Mouse (Mus musculus) embryonic facial prominence, embryonic 15.5 days (tissue): ENCODE results near the gene Ces4a. TPM values are rescaled to one million over a fixed set of nuclear protein-coding genes. Genes with fewer than 3 reads are reported as not detected.
"Not testable (repeated sequence)": the region's sequence is repeated elsewhere in the genome, so short reads cannot be mapped to it uniquely, and the experiment has no call there.

Source experiments
- ATAC-seq: fragments of 200-750 bp; cut with Nextera tagmentation; 2 replicates; pipeline ENCODE4 v1.8.0; 2017; ENCODE audit warnings: low read depth, moderate TSS enrichment; ENCODE audit not compliant: insufficient number of reproducible peaks, low FRiP score, low TSS enrichment
- H3K27ac ChIP-seq: fragments of 300-500 bp; sonication (generic); replicated peaks from 2 replicates; pipeline ENCODE4 v1.5.1; 2015; ENCODE audit warnings: mild to moderate bottlenecking, inconsistent platforms
- H3K27me3 ChIP-seq: fragments of 300-500 bp; sonication (generic); 2 replicates; pipeline ENCODE4 v1.6.1; 2015; ENCODE audit warnings: inconsistent platforms
- H3K36me3 ChIP-seq: fragments of 300-500 bp; sonication (generic); 2 replicates; pipeline ENCODE4 v1.6.1; 2015; ENCODE audit warnings: mild to moderate bottlenecking, inconsistent platforms
- H3K4me1 ChIP-seq: fragments of 300-500 bp; sonication (generic); 2 replicates; pipeline ENCODE4 v1.6.1; 2015; ENCODE audit warnings: inconsistent platforms
- H3K4me2 ChIP-seq: fragments of 300-500 bp; sonication (generic); replicated peaks from 2 replicates; pipeline ENCODE4 v1.6.1; 2015; ENCODE audit warnings: mild to moderate bottlenecking, inconsistent platforms
- H3K4me3 ChIP-seq: fragments of 300-500 bp; sonication (generic); replicated peaks from 2 replicates; pipeline ENCODE4 v1.5.1; 2015; ENCODE audit warnings: mild to moderate bottlenecking, inconsistent platforms
- H3K9ac ChIP-seq: fragments of 300-500 bp; sonication (generic); 2 replicates; pipeline ENCODE4 v1.6.1; 2015; ENCODE audit warnings: inconsistent platforms
- H3K9me3 ChIP-seq: fragments of 300-500 bp; sonication (generic); replicated peaks from 2 replicates; pipeline ENCODE4 v1.6.1; 2016; ENCODE audit warnings: inconsistent platforms
- WGBS: fragments of 180-500 bp; shearing (Covaris S2); methylation state at CpG from one replicate; pipeline ENCODE4 v1.1.7; 2015; 5-methylcytosine and 5-hydroxymethylcytosine counted together
- polyA plus RNA-seq: library from polyadenylated mRNA; unstranded; fragments of >200 nt; fragmentation: Nextera tagmentation; extraction: Ambion mirVana; gene quantifications from 2 replicates; pipeline ENCODE4 v1.2.1, GENCODE M21; 2015

Ces4a gene
- polyA plus RNA-seq, 1 experiment from 2014 or later: not detected

DNA sequence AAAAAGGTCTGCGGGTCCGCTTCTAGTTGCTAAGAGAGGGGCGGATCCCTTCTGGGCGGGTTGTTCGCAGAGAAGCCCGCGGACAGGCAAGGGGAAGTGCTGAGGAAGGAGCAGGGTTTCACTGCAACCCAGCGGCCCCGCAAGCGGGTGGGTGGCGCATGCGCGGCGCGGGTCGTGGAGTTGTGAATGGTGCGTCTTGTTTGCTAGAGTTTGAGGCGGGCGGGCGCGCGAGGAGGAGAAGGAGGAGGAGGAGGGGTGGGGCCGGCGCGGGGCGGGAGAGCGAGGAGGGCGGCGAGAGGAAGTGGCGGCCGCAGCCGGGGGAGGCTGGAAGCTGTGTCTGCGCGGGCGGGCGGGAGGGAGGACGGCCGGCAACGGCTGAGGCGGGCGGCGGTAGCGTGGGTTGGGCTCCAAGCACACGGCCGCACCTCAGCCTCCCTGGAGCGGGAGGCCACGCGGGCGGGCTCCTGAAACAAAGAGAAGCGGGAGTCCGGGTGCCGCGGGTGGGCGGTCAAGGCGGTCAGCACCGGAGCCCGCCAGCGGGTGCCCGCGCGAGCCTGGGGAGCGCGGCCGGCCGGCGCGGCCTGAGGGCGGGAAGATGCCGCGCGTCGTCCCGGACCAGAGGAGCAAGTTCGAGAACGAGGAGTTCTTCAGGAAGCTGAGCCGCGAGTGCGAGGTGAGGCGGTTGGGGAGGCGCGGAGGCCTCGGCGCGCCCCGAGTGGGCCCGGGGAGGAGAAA is 38.9 kb downstream of the Ces4a start, which contains the start of gene Cbfb:
Gene Cbfb, plus strand, starts transcription at position 294 of the 735 bp plus-strand sequence.
- Histone ChIP-seq H3K36me3 (no peaks in the 10 kb centered on the region), H3K4me1 (peaks cover 12% of the 10 kb centered on the region), H3K9ac (peak within 1 kb of the TSS; percentile 97), H3K4me2 (peak within 1 kb of the TSS; percentile 61), H3K4me3 (peak within 1 kb of the TSS; percentile 92), H3K27me3 (no peaks in the 10 kb centered on the region), H3K27ac (peak within 1 kb of the TSS; percentile 99), H3K9me3 (no peaks in the 10 kb centered on the region)
- under 1% methylated on average over 81 of the region's 86 CpGs for WGBS
- peak; percentile 94 for ATAC-seq

DNA sequence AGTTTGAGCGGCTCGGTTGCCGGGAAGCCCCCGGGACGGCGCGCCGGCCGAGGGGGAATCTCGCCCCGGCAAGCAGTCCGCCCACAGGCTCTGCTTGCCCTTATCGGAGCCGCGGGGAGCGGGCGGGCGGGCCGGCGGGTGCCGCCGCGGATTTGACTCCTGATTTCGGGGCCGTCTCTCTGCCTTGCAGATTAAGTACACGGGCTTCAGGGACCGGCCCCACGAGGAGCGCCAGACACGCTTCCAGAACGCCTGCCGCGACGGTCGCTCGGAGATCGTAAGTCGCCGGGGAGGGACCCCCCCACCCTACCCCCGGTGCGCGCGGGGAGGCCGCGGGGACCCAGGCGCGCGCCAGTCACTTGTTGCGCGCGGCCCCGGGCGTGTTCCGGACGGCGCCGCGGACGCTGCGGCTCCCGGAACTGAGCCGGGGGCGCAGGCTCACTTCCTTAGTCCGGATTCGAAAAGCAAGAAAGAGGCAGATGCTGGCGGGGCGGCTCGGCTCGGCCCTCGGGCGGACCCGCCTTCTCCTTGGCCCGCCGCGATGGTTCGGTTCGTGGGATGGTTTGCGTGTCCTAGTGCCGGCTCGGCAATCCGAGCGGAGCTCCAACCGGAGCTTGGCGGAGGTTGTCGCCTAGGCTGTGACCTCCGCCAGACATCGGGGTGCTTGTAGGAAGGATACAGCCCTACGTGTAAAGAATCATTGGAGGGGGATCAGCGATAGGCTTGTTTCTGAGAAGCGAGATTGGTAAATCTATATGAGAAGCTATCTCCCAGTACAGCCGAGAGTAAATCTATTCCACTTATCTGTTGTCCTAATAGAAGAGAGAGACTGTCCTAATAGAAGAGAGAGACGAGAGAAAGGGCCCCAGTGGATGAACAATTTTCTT is 39.8 kb downstream of the Ces4a start:
- H3K4me1 ChIP-seq: peaks cover 12% of the 10 kb centered on the region
- H3K4me2 ChIP-seq: peak overlapping the region; percentile 61
- H3K36me3 ChIP-seq: no peaks in the 10 kb centered on the region
- WGBS: under 1% methylated on average over 67 of the region's 92 CpGs
- ATAC-seq: peak; percentile 27
- peak overlapping the region; percentile 99 for H3K27ac ChIP-seq
- no peaks in the 10 kb centered on the region for H3K27me3 ChIP-seq
- H3K9ac ChIP-seq: peak overlapping the region; percentile 97
- peak overlapping the region; percentile 92 for H3K4me3 ChIP-seq
- no peaks in the 10 kb centered on the region for H3K9me3 ChIP-seq

DNA sequence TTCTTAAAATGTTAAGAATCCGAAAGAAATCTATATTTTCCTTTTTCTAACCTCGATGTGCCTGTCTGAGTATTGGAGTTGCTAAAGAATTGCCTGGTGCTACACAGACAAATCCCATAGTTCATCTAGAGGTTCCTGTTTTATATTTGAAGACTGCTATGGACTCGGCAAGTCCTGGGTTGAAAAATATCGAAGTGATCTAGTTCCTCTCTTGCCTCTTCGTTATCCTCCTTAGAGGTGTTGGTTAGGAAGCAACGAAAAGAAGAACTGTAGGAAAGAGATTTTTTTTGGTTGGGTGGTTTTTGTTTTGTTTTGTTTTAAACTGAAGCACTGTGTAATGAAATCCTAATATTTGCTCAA is 40.4 kb downstream of the Ces4a start:
- Histone ChIP-seq H3K9ac (peak overlapping the region; percentile 97), H3K4me3 (peak overlapping the region; percentile 92), H3K4me2 (peak overlapping the region; percentile 61), H3K36me3 (no peaks in the 10 kb centered on the region), H3K4me1 (peaks cover 12% of the 10 kb centered on the region), H3K9me3 (no peaks in the 10 kb centered on the region), H3K27ac (no peak overlapping the region; the same call in 1 of the 2 replicates), H3K27me3 (no peaks in the 10 kb centered on the region)
- WGBS: 18% methylated on average over 6 of the region's 6 CpGs
- no peak for ATAC-seq

DNA sequence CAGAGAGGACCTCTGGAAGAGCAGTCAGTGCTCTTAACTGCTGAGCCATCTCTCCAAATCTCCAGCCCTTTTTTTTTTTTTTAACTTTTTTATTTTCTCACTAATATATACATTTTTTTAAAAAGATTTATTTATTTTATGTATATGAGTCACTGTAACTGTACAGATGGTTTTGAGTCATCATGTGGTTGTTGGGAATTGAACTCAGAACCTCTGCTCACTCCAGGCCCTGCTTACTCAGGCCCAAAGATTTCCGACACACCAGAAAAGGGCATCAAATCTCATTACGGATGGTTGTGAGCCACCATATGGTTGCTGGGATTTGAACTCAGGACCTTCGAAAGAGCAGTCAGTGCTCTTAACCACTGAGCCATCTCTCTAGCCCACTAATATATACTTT is 43.7 kb downstream of the Ces4a start:
- not testable (repeated sequence) for H3K36me3 ChIP-seq, ATAC-seq, H3K4me3 ChIP-seq, H3K4me1 ChIP-seq, H3K4me2 ChIP-seq, H3K27ac ChIP-seq, H3K9ac ChIP-seq, H3K27me3 ChIP-seq, H3K9me3 ChIP-seq
- 89% methylated on average over 3 of the region's 3 CpGs for WGBS

DNA sequence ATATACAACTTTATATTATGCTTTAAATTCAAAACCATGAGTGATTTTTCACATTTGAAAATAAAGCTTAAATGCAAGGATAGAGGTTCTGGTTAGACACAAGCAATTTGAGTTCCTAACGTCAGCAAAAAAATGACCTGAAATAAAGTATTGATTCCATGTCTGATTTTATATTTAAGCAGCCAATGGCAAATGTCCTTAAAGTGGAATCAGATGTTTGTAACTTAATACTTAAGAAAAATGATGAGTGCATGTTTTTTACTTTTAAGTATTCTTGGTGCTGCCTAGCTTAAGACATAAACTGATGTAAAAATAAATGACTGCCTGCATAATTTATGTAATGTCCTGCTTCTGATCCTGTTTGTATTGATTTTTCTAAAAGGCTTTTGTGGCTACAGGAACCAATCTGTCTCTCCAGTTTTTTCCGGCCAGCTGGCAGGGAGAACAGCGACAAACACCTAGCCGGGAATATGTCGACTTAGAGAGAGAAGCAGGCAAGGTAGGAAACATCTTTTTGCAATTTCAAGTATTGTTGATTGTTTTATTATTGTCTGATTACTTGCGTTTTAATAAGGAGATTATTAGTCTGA is 46.7 kb downstream of the Ces4a start:
- H3K36me3 ChIP-seq: peaks cover 13% of the 10 kb centered on the region; the same call in 1 of the 2 replicates
- no peak overlapping the region for H3K4me2 ChIP-seq
- no peaks in the 10 kb centered on the region for H3K9me3 ChIP-seq
- 49% methylated on average over 6 of the region's 6 CpGs for WGBS
- H3K4me3 ChIP-seq: no peak overlapping the region
- ATAC-seq: no peak
- no peak overlapping the region for H3K27ac ChIP-seq
- no peaks in the 10 kb centered on the region for H3K27me3 ChIP-seq
- peaks cover 9% of the 10 kb centered on the region for H3K4me1 ChIP-seq
- H3K9ac ChIP-seq: no peak overlapping the region

DNA sequence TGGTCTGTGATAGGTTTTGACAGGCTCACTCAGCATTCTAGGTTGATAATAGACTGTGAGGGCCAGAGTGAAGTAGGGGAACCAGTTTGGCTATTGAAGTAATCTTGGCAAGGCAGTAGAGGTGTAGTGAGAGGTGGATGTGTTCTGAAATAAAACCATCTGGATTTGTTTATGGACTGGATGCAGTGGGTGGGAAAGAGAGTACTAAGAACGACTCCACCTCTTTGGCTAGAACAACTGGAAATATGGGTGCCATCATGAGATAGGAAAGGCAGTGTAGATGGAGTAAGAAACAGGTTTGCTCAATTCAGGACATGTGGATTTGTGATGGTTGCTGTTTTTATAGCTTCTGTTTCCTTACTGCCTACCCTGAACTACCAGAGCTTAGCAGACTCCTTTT is 50.6 kb downstream of the Ces4a start:
- Histone ChIP-seq H3K9ac (no peak overlapping the region), H3K36me3 (peaks cover 13% of the 10 kb centered on the region; the same call in 1 of the 2 replicates), H3K9me3 (no peaks in the 10 kb centered on the region), H3K4me1 (0 out of 2 replicates have a peak, but pooled peaks cover 5% of the 10 kb centered on the region), H3K27ac (no peak overlapping the region), H3K4me2 (no peak overlapping the region), H3K4me3 (no peak overlapping the region), H3K27me3 (no peaks in the 10 kb centered on the region)
- 0 out of 2 replicates have a peak, but pooled peaks have one; percentile 15 for ATAC-seq
- WGBS: 33% methylated on average over 1 of the region's 1 CpGs

DNA sequence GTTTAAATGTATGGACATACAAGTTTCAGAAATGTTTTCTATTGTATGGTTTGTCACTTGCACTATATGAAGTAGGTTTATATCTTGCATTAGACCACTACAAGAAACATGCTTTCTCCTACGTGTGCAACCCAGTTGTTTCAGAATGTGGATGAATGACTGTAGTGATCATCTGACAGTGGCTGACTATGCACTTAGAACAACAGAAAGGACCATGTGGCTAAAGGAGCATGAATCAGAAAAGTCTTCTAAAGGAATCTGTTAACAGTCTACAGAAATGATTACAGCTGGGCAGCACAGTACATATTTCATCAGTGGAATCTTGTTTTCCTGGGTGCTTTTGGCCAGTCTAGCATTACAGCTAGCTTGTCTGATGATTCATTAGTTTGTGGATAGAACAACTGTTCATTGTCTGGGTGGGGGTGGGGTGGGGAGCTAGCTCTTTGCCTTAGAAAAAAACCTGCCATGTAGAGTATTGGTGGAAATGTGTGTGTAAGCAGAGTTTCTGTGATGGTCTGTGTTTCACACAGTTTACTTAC is 54.9 kb downstream of the Ces4a start:
- Histone ChIP-seq H3K4me3 (no peak overlapping the region), H3K4me2 (no peak overlapping the region), H3K27me3 (no peaks in the 10 kb centered on the region), H3K4me1 (0 out of 2 replicates have a peak, but pooled peaks cover 5% of the 10 kb centered on the region), H3K9me3 (no peaks in the 10 kb centered on the region), H3K9ac (no peak overlapping the region), H3K36me3 (peaks cover 8% of the 10 kb centered on the region; the same call in 1 of the 2 replicates), H3K27ac (no peak overlapping the region)
- 44% methylated on average over 1 of the region's 1 CpGs for WGBS
- no peak for ATAC-seq

DNA sequence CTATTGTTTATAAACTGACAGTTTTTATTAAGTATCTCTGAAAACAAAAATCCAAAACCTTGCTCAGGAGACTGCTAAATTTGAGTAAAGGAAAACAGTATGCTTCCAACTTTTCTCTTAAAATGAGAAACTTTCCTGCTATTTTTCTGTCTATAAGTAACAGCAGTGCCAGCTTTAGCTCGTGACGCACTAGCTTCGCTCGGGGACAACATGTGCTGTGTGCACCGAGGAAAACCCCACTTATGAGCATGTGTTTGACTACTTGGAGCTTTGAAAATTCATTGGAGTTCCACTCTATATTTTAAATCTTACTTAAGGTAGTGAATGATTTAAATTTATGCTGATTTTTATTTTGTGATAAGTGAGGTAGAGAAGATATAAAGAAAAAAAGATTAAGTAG is 60.6 kb downstream of the Ces4a start:
- Histone ChIP-seq H3K4me2 (no peak overlapping the region), H3K9me3 (no peaks in the 10 kb centered on the region), H3K9ac (no peak overlapping the region), H3K36me3 (peaks cover 37% of the 10 kb centered on the region), H3K27me3 (no peaks in the 10 kb centered on the region), H3K4me3 (no peak overlapping the region), H3K4me1 (no peaks in the 10 kb centered on the region), H3K27ac (no peak overlapping the region)
- no peak for ATAC-seq
- 86% methylated on average over 5 of the region's 5 CpGs for WGBS

Other genes with a start within 250 kb of the Ces4a start
- 0.42 and 0.49 TPM in 2 replicates for gene Ces2e, start 205.5 kb upstream of the Ces4a start, polyA plus RNA-seq
- 0.50 and 0.51 TPM in 2 replicates for gene Ces2f, start 184.4 kb upstream of the Ces4a start, polyA plus RNA-seq
- gene Ces2g, start 170.1 kb upstream of the Ces4a start, polyA plus RNA-seq: 9.7 and 10.4 TPM in 2 replicates
- not detected in 2 replicates for gene Ces2h, start 130.9 kb upstream of the Ces4a start, polyA plus RNA-seq
- not detected in 2 replicates for gene Ces3a, start 83.2 kb upstream of the Ces4a start, polyA plus RNA-seq
- gene Ces3b, start 48.0 kb upstream of the Ces4a start, polyA plus RNA-seq: not detected in 2 replicates
- 79.1 and 81.6 TPM in 2 replicates for gene Cbfb, start 38.9 kb downstream of the Ces4a start, polyA plus RNA-seq
- 24.9 and 26.1 TPM in 2 replicates for gene D230025D16Rik, start 93.3 kb downstream of the Ces4a start, polyA plus RNA-seq
- 45.5 and 49.2 TPM in 2 replicates for gene B3gnt9, start 123.4 kb downstream of the Ces4a start, polyA plus RNA-seq
- gene Tradd, start 132.8 kb downstream of the Ces4a start, polyA plus RNA-seq: 27.4 and 28.8 TPM in 2 replicates
- gene Fbxl8, start 132.8 kb downstream of the Ces4a start, polyA plus RNA-seq: 3.3 and 4.0 TPM in 2 replicates
- gene Hsf4, start 138.0 kb downstream of the Ces4a start, polyA plus RNA-seq: 0.13 and 0.33 TPM in 2 replicates
- gene Nol3, start 144.3 kb downstream of the Ces4a start, polyA plus RNA-seq: 3.6 and 4.4 TPM in 2 replicates
- gene 4931428F04Rik, start 158.1 kb downstream of the Ces4a start, polyA plus RNA-seq: 12.1 and 14.5 TPM in 2 replicates
- 10.2 and 11.0 TPM in 2 replicates for gene Exoc3l, start 164.3 kb downstream of the Ces4a start, polyA plus RNA-seq
- gene E2f4, start 165.9 kb downstream of the Ces4a start, polyA plus RNA-seq: 67.9 and 79.6 TPM in 2 replicates
- gene Elmo3, start 173.8 kb downstream of the Ces4a start, polyA plus RNA-seq: 9.9 and 11.4 TPM in 2 replicates
- gene Lrrc29, start 194.5 kb downstream of the Ces4a start, polyA plus RNA-seq: 1.6 and 2.0 TPM in 2 replicates
- 131 TPM in 2 replicates for gene Tmem208, start 194.6 kb downstream of the Ces4a start, polyA plus RNA-seq
- 2.0 and 2.6 TPM in 2 replicates for gene Fhod1, start 216.2 kb downstream of the Ces4a start, polyA plus RNA-seq
- gene Slc9a5, start 217.0 kb downstream of the Ces4a start, polyA plus RNA-seq: 2.6 and 3.4 TPM in 2 replicates
- 0.25 and 0.45 TPM in 2 replicates for gene Plekhg4, start 241.5 kb downstream of the Ces4a start, polyA plus RNA-seq